Mouse (Mus musculus) heart, adult 11 months (tissue): ENCODE measurements at regions not wholly inside any gene's neighbourhood (a gene's known extent, or its start where the extent isn't known, plus 50 kb on each side); places are given as distances from the start of the nearest gene placed in this dataset.
"Not testable (repeated sequence)": the region's sequence is repeated elsewhere in the genome, so short reads cannot be mapped to it uniquely, and the experiment has no call there.

Source experiments
- DNase-seq: peaks from one replicate; pipeline ENCODE4 v3.0.0; 2022

DNA sequence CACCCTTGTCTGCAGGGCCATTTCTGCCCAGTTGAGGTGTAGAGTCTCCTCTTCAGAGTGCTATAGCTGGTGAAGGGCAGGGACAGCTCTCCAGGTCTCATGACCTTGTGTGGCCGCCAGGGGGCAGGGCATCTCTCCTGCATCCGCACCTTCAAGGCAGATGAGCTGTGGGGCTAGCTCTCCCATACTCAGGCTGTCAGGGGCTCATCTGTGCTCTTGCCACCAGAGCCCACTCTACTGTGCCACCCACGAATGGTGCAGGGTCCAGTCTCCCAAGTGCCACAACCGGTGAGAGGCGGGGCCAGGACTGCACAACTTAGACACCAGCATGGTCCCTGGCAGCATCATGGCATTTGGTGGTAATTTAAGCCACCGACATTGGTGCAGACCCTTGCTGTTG is 111.3 kb downstream of the Syt10 start:
- peak; percentile 78 for DNase-seq

DNA sequence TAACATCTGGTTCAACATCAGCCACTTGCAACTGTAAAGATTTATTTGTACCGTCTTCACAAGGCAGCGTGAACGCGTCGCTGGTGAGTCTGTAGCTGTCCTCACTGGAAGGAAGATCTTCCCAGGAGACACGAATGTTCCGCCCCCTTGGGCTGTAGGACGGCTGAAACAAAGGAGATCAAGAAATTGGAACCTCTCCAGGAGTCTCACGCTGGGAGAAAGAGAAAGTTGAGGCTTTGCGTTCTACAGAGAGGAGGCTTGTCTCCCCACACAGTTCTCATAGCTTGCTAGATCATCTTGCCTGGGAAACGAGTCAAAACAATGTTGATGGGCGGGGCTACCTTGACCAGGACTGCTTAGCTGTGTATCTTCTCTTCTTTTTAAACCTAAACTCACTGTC is 117.3 kb downstream of the Syt10 start:
- DNase-seq = no peak

DNA sequence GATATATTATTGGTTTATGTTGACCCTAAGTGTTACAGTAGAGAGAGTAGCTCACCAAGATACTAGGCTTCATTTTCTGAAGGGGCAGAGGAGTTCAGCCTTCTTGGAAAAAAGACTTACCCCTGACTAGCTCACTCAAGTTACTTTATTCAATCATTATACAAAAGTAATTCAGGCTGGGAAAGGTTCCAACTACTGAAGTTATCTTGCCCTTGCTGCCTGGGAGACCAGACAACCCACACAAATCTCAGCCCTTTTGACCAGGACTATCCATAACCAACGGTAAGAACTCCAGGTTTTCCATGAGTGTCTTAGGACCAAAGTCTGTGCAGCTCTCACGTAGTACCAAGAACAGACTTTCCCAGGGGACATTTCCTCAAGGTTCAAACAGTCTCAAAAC is 105.5 kb upstream of the Rabl2 start:
- DNase-seq = no peak

GRCm38 (mm10) chr15:89676366-89676765 is 84.6 kb upstream of the Rabl2 start:
- no peak for DNase-seq

GRCm38 (mm10) chr15:89656558-89656957 is 64.8 kb upstream of the Rabl2 start:
- DNase-seq = not testable (repeated sequence)
